Mouse (Mus musculus) limb, embryonic 13.5 days (tissue): Measurements from ENCODE around the gene Nr2f1. TPM values are rescaled to one million over a fixed set of nuclear protein-coding genes. Genes with fewer than 3 reads are reported as not detected.

ENCODE experiments used
- ATAC-seq: fragments of 200-750 bp; cut with Nextera tagmentation; 2 replicates; pipeline ENCODE4 v1.8.0; 2017; ENCODE audit warnings: low read depth, moderate number of reproducible peaks, moderate TSS enrichment; ENCODE audit not compliant: low FRiP score
- H3K27ac ChIP-seq: fragments of 300-500 bp; sonication (generic); 2 replicates; pipeline ENCODE4 v1.5.1; 2015; ENCODE audit warnings: inconsistent platforms, mild to moderate bottlenecking, moderate library complexity
- H3K27me3 ChIP-seq: fragments of 300-500 bp; sonication (generic); 2 replicates; pipeline ENCODE4 v1.6.1; 2015; ENCODE audit warnings: mild to moderate bottlenecking, inconsistent platforms
- H3K36me3 ChIP-seq: fragments of 300-500 bp; sonication (generic); 2 replicates; pipeline ENCODE4 v1.6.1; 2015; ENCODE audit warnings: inconsistent platforms, mild to moderate bottlenecking, moderate library complexity
- H3K4me1 ChIP-seq: fragments of 300-500 bp; sonication (generic); 2 replicates; pipeline ENCODE4 v1.6.1; 2015; ENCODE audit warnings: inconsistent platforms
- H3K4me2 ChIP-seq: fragments of 300-500 bp; sonication (generic); replicated peaks from 2 replicates; pipeline ENCODE4 v1.6.1; 2015; ENCODE audit warnings: inconsistent platforms, mild to moderate bottlenecking, moderate library complexity
- H3K4me3 ChIP-seq: fragments of 300-500 bp; sonication (generic); 2 replicates; pipeline ENCODE4 v1.5.1; 2015; ENCODE audit warnings: moderate library complexity, mild to moderate bottlenecking, inconsistent platforms
- H3K9ac ChIP-seq: fragments of 300-500 bp; sonication (generic); 2 replicates; pipeline ENCODE4 v1.6.1; 2015; ENCODE audit warnings: mild to moderate bottlenecking, inconsistent platforms
- H3K9me3 ChIP-seq: fragments of 300-500 bp; sonication (generic); 2 replicates; pipeline ENCODE4 v1.6.1; 2016; ENCODE audit warnings: inconsistent platforms
- WGBS: fragments of 180-500 bp; shearing (Covaris S2); methylation state at CpG from one replicate; pipeline ENCODE4 v1.1.7; 2015; 5-methylcytosine and 5-hydroxymethylcytosine counted together
- polyA plus RNA-seq: library from polyadenylated mRNA; unstranded; fragments of >200 nt; fragmentation: Nextera tagmentation; extraction: Ambion mirVana; gene quantifications from 2 replicates; pipeline ENCODE4 v1.2.1, GENCODE M21; 2015

Gene Nr2f1
- polyA plus RNA-seq, 1 experiment from 2014 or later = 3.1 TPM

GRCm38 (mm10) chr13:78207796-78208645, 8.5 kb upstream of the Nr2f1 start:
- ATAC-seq = no peak
- H3K4me2 ChIP-seq = no peak overlapping the region
- H3K27me3 ChIP-seq = peaks cover 94% of the 10 kb centered on the region
- no peak overlapping the region for H3K9ac ChIP-seq
- no peaks in the 10 kb centered on the region for H3K9me3 ChIP-seq
- H3K4me3 ChIP-seq = no peak overlapping the region
- H3K27ac ChIP-seq = no peak overlapping the region
- H3K4me1 ChIP-seq = peaks cover 25% of the 10 kb centered on the region
- H3K36me3 ChIP-seq = no peaks in the 10 kb centered on the region
- WGBS = 11% methylated on average over 12 of the region's 12 CpGs

GRCm38 (mm10) chr13:78206891-78207430, 7.4 kb upstream of the Nr2f1 start:
- Histone ChIP-seq H3K9ac (no peak overlapping the region), H3K27ac (no peak overlapping the region), H3K4me1 (peaks cover 34% of the 10 kb centered on the region), H3K36me3 (no peaks in the 10 kb centered on the region), H3K27me3 (peaks cover 91% of the 10 kb centered on the region), H3K9me3 (no peaks in the 10 kb centered on the region), H3K4me2 (no peak overlapping the region), H3K4me3 (no peak overlapping the region)
- 35% methylated on average over 7 of the region's 7 CpGs for WGBS
- no peak for ATAC-seq

GRCm38 (mm10) chr13:78205426-78205825, 5.9 kb upstream of the Nr2f1 start:
- H3K27ac ChIP-seq = no peak overlapping the region
- H3K9me3 ChIP-seq = no peaks in the 10 kb centered on the region
- H3K4me3 ChIP-seq = no peak overlapping the region
- H3K27me3 ChIP-seq = peaks cover 82% of the 10 kb centered on the region
- H3K4me2 ChIP-seq = no peak overlapping the region
- ATAC-seq = no peak
- H3K9ac ChIP-seq = no peak overlapping the region
- H3K4me1 ChIP-seq = peaks cover 33% of the 10 kb centered on the region
- no peaks in the 10 kb centered on the region for H3K36me3 ChIP-seq

- peak overlapping the region; percentile 65 for H3K9ac ChIP-seq
- WGBS = under 1% methylated on average over 36 of the region's 37 CpGs
- H3K27me3 ChIP-seq = peaks cover 66% of the 10 kb centered on the region
- H3K9me3 ChIP-seq = no peaks in the 10 kb centered on the region
- H3K4me3 ChIP-seq = peak overlapping the region; percentile 55
- peak overlapping the region; percentile 97 for H3K4me2 ChIP-seq
- H3K4me1 ChIP-seq = peaks cover 24% of the 10 kb centered on the region
- H3K36me3 ChIP-seq = no peaks in the 10 kb centered on the region
- no peak overlapping the region for H3K27ac ChIP-seq
- peak; percentile 9; the same call in 1 of the 2 replicates for ATAC-seq
Measured at GRCm38 (mm10) chr13:78203348-78204061, 3.9 kb upstream of the Nr2f1 start.

GRCm38 (mm10) chr13:78202574-78203347, 3.2 kb upstream of the Nr2f1 start:
- Histone ChIP-seq H3K4me2 (peak overlapping the region; percentile 97), H3K4me3 (peak overlapping the region; percentile 55), H3K4me1 (peaks cover 31% of the 10 kb centered on the region), H3K27me3 (peaks cover 64% of the 10 kb centered on the region), H3K9me3 (no peaks in the 10 kb centered on the region), H3K27ac (no peak overlapping the region), H3K36me3 (no peaks in the 10 kb centered on the region), H3K9ac (peak overlapping the region; percentile 65)
- under 1% methylated on average over 47 of the region's 47 CpGs for WGBS
- ATAC-seq = 0 out of 2 replicates have a peak, but pooled peaks have one; percentile 8

- peak overlapping the region; percentile 43; the same call in 1 of the 2 replicates for H3K9ac ChIP-seq
- peaks cover 65% of the 10 kb centered on the region for H3K27me3 ChIP-seq
Measured at GRCm38 (mm10) chr13:78201871-78202565, 2.5 kb upstream of the Nr2f1 start.

GRCm38 (mm10) chr13:78200991-78201870, 1.7 kb upstream of the Nr2f1 start:
- no peak overlapping the region for H3K27ac ChIP-seq
- H3K36me3 ChIP-seq = no peaks in the 10 kb centered on the region
- WGBS = under 1% methylated on average over 26 of the region's 30 CpGs
- peaks cover 36% of the 10 kb centered on the region for H3K4me1 ChIP-seq
- H3K9ac ChIP-seq = peak overlapping the region; percentile 43; the same call in 1 of the 2 replicates
- H3K4me2 ChIP-seq = peak overlapping the region; percentile 97
- peak; percentile 66 for ATAC-seq
- H3K9me3 ChIP-seq = no peaks in the 10 kb centered on the region
- peaks cover 65% of the 10 kb centered on the region for H3K27me3 ChIP-seq
- peak overlapping the region; percentile 55 for H3K4me3 ChIP-seq

More at GRCm38 (mm10) chr13:78201871-78202565, 2.5 kb upstream of the Nr2f1 start:
- H3K4me2 ChIP-seq = peak overlapping the region; percentile 97
- H3K36me3 ChIP-seq = no peaks in the 10 kb centered on the region
- H3K9me3 ChIP-seq = no peaks in the 10 kb centered on the region
- ATAC-seq = peak; percentile 18; the same call in 1 of the 2 replicates
- WGBS = 2% methylated on average over 22 of the region's 22 CpGs
- peak overlapping the region; percentile 55 for H3K4me3 ChIP-seq
- H3K27ac ChIP-seq = no peak overlapping the region
- H3K4me1 ChIP-seq = peaks cover 36% of the 10 kb centered on the region

GRCm38 (mm10) chr13:78200407-78200806, 850 bp upstream of the Nr2f1 start:
- Histone ChIP-seq H3K9ac (no peak overlapping the region), H3K27ac (no peak overlapping the region), H3K9me3 (no peaks in the 10 kb centered on the region), H3K4me2 (peak overlapping the region; percentile 97), H3K27me3 (peaks cover 64% of the 10 kb centered on the region), H3K36me3 (no peaks in the 10 kb centered on the region), H3K4me3 (peak overlapping the region; percentile 55), H3K4me1 (peaks cover 39% of the 10 kb centered on the region)
- ATAC-seq = no peak
- WGBS = under 1% methylated on average over 7 of the region's 9 CpGs

GRCm38 (mm10) chr13:78198871-78199641, 501 bp downstream of the Nr2f1 start:
- Histone ChIP-seq H3K4me2 (peak overlapping the region; percentile 97), H3K4me1 (peaks cover 49% of the 10 kb centered on the region), H3K27me3 (peaks cover 64% of the 10 kb centered on the region), H3K9ac (peak overlapping the region; percentile 79), H3K36me3 (no peaks in the 10 kb centered on the region), H3K27ac (peak overlapping the region; percentile 67), H3K4me3 (peak overlapping the region; percentile 66), H3K9me3 (no peaks in the 10 kb centered on the region)
- ATAC-seq = peak; percentile 46
- under 1% methylated on average over 51 of the region's 92 CpGs for WGBS

GRCm38 (mm10) chr13:78198391-78198870, 1.1 kb downstream of the Nr2f1 start:
- Histone ChIP-seq H3K4me3 (peak overlapping the region; percentile 66), H3K4me1 (peaks cover 45% of the 10 kb centered on the region), H3K27ac (peak overlapping the region; percentile 67; the same call in 1 of the 2 replicates), H3K9ac (peak overlapping the region; percentile 79), H3K4me2 (peak overlapping the region; percentile 97), H3K27me3 (peaks cover 64% of the 10 kb centered on the region), H3K36me3 (no peaks in the 10 kb centered on the region), H3K9me3 (no peaks in the 10 kb centered on the region)
- 0% methylated on average over 20 of the region's 63 CpGs for WGBS
- ATAC-seq = no peak
